Mouse (Mus musculus): ENCODE data around the gene Vamp1. TPM values are rescaled to one million over a fixed set of nuclear protein-coding genes. Genes with fewer than 3 reads are reported as not detected.
"Not testable (repeated sequence)": the region's sequence is repeated elsewhere in the genome, so short reads cannot be mapped to it uniquely, and the experiment has no call there.

Vamp1 gene
- total RNA-seq, 2 experiments from 2014 or later: 5.0 to 6.5 TPM

DNA sequence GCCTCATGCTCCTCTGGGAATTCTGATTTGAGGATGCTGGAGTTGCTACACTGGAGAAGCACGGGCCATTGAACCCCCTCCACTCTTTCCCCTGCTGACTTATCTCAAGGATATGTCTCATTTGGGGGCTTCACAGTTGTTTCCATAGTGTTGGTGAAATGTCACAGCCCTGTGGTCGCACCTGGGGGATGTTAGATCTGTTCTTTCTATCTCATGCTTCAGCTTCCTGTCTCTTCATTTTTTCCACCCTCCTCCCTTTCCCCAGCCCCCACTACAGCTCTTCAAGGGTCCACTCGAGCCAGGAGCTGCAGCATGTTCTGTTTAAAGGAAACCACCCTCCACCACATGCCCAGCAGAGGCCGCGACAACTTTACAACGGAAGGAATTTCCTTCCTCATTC is 23.0 kb downstream of the Vamp1 start:
- DNase-seq: no peak
- intact Hi-C loops (cut with DNase I): no loop called here

DNA sequence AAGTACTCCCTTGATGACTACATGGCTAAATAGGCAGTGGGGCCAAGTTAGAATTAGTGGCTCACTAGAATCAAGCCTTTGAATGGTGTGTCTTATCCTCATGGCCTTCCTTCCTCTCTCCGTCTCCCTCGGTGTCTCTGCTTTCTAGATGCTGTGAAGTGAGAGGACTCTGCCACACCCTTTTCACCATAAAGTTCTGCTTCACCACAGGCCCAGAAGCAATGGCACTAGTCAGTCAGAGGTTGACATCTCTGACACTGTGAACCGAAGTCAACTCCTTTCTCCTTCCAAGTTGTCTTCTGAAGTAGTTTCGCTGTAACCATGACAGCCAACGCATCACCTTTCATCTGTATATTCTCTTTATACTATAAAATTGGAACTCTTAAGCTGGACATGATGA is 24.2 kb downstream of the Vamp1 start:
- no peak for DNase-seq
- intact Hi-C loops (cut with DNase I): no loop called here

DNA sequence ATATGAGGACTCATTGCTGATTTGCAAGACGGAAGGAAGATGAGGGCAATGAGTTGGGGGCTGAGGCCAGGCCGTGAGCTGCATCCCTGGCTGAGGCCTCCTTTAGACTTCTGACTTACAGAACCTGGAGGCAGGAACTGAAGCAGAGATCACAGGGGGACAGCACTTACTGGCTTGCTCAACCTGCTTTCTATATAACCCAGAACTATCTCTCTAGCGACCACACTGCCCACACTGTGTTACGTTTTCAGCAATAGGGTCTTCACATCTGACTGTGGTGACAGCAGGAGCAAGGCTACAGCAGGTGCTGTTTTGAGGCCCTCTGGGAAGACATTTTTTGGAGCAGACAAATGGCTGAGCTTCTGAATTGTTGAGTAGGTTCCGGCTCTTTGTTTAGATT is 25.3 kb downstream of the Vamp1 start:
- no peak for DNase-seq
- intact Hi-C loops (cut with DNase I): no loop called here

DNA sequence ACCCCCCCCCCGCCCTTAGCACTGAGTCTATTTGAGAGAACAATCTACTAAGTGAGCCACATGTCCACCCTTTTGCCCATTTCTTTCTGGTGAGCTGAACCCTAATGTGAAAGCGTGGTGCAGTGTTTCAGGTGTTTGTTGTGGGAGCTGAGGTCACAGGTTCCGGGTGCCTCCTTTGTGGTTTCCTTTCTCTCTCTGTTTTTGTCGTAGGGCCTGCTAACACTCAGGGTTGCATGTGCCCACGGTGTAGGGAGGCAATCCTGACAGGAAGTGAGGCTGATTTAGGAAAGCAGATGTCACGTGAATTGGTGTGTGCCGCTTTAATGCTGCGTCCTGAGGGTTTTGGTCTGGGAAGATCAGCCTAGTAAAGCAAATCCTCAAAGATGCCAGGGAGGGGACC is 26.2 kb downstream of the Vamp1 start:
- no peak for DNase-seq
- intact Hi-C loops (cut with DNase I): no loop called here

DNA sequence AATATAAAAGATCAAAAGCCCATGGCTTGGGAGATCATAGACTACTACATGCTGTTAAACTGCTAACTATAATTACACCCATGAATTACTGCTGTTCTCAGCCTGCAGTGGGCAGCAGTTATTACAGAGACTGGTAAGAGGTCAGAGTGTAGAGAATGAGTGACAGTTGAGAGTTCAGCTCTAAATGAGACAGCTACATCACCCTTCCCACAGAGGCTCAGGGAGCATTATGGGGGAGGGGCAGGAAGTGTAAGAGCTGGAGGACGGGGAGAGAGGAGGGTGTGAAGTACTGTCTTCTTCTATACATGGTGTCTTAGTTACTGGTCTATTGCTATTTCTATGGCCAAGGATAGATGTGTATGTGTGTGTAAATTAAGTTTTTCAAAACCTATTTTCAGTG is 29.2 kb downstream of the Vamp1 start:
- intact Hi-C loops (cut with DNase I): no loop called here
- DNase-seq: no peak

DNA sequence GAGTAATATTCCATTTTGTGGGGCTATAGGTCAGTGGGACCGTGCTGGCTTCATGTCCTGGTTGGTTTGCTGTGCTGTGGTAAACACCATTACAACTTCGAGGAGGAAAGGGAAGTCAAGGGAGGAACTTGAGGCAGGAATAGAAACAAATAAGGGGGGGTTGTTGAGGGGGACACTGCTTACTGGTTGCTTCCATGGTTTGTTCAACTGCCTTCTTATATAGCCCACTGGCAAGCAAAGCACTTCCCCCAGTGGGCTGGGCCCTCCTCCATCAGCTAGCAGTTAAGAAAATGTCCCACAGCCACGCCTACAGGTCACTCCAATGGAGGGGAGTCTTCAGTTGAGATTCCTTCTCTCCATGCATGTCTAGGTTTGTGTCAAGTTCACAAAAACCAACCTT is 36.9 kb downstream of the Vamp1 start:
- DNase-seq: no peak
- intact Hi-C loops (cut with DNase I): no loop called here

DNA sequence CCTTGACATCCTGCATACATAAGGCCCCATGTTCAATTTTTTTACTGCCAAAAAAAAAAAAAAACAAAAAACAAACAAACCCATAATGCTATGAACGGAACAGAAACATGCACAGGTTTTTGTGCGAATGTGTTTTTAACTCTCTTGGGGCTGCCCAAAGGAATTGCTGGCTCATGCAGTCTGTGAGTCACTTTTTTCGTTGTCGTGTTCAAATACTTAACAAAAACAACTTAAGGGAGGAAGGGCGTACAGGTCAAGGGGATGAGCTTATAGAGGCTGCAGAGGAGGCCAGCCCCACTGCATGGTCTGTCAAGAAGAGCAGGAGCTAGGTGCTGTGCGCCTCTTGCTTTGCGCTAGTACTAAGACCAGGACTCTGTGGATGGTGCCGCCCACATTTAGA is 37.4 kb downstream of the Vamp1 start:
- intact Hi-C loops (cut with DNase I): no loop called here
- DNase-seq: no peak

DNA sequence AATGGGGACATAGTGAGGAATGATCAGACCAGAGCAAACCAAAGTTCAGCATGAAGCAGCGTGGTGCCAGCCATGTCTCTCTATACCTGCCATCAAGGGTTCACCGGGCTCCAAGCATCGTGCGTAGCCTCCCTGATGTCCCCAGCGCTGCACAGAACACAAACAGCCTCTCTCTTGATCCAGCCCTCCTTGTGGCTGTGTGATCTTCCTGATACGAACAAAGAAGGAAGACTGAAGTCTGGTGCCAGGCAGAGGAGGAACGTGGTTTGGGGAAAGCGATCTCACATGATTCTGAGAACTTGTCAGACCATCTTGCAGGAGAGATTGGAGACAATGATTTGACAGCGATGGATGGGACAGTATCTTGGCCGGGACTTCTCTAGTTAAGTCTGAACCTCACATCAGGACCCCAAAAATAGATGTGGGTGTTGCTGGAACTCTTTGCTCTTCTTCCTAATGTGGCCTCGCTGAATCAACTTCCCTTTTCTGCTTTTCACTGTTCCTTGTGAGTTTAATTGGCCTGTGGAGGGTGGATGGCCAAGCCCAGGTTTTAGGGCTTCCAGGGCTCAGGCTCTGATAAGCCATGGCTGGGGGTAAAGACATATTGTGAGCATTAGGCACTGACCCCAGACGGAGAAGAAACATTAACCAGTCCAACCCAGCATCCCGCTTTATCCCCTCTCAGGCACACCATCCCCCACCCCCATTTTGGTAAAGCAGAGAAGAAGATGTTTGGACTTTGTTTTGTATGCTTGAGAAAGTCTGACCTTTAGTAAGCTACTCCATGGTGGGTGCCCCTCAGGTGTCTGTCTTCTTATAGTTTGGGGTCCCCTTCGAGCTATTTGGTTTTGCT is 38.7 kb downstream of the Vamp1 start:
- DNase-seq: no peak
- intact Hi-C loops (cut with DNase I): no loop called here

DNA sequence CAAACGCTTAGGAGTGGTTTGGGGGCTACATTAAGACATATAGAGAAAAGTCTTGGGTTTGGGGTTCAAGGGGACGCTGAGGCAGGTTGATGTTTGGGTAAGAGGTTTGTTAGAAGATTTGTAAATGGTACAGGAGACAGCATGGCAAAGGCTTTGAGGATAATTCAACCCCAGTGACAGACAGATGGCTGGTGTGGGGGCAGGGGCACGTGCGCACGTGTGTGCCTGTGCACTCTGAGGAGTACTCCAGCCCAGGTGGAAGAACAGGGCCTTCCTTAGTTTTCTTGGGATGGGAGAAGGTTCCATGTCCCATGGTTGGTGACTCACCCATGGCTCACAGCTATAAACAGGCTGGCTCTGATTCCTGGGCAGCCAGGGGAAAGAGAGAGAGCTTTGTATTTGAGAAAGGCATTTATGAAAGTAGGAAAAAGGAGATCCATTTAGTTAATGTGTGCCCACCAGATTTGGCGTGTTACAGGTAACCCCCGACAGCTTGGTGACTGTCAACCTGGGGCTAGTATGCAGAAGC is 40.2 kb downstream of the Vamp1 start:
- no peak for DNase-seq
- intact Hi-C loops (cut with DNase I): no loop called here

DNA sequence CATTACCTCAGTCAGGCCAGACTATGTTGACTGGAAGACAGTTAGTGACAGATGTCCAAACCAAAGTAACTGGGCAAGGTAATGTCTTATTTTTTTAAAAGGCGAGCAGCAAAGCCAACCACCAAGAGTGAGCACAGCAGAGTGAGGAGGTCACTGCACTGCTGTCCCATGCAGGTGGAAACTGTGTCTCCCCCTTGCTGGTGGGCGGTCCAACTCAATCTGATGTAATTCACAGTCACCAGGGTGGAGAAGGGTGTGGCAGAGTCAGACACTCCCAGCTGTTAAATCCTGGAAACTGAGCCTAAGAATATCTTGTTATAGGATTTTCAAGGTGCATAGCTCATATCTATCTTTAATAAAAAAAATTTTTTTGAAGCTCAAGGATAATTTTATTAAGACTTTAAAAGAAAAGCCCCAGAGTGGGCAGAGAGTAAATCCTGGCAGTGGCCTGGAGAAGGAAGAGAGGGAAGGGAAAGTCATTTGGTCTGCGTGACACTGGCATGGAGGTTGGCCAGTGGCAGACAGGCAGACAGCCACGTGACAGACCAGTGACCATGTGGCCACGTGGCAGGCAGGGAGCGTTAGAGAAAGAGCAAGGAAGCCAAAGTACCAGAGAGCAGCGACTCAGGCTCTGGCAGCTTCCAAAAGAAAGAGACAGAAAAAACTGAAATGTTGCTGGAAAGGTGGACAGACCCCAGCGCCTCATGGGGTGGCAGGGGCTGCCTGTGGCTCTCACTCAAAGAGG is 41.0 kb downstream of the Vamp1 start:
- DNase-seq: peak; percentile 36 to 45
- intact Hi-C loops (cut with DNase I): no loop called here

DNA sequence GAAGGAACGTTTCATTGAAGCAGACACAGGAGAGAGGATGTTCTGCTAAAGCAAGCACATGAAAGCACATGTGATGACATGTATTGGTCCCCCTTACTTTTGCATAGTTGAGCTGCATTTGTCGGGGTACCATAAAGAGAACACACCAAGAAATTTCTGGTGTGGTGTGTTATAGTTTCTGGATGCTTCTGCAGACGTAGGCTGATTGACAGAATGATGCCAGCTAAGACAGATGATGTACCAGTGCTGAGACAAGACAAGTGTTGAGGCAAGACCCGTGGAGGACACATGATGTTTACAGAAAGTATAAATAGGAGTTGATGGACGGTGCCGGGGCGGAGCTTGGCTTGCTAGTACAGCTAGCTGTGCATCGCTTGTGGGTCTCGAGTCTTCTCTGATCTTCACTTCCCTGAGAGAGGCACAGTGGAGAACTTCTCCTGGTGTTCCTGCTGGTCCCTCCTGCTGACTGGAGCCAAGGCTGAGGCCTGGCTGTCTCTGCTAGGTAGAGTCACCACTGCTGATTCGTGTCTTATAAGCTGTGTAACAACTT is 44.7 kb downstream of the Vamp1 start:
- DNase-seq: no peak
- intact Hi-C loops (cut with DNase I): no loop called here

DNA sequence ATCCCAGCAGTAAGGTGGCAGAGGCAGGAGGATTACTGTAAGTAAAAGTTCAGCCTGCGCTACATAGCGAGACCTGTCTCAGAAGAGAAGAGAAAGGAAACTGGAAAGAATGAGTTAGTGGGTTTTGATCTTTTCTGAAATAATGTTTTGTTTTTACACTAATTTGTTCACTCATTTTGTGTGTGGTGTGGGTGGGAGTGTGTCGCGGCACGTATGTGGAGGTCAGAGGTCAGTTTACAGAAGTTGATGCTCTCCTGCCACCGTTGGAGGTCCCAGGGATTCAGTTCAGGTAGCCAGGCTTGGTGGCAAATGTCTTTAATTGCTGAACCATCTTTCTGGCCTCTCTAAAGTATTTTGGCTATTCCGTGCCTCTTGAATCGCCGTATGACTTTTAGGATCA is 48.9 kb downstream of the Vamp1 start:
- no peak for DNase-seq

DNA sequence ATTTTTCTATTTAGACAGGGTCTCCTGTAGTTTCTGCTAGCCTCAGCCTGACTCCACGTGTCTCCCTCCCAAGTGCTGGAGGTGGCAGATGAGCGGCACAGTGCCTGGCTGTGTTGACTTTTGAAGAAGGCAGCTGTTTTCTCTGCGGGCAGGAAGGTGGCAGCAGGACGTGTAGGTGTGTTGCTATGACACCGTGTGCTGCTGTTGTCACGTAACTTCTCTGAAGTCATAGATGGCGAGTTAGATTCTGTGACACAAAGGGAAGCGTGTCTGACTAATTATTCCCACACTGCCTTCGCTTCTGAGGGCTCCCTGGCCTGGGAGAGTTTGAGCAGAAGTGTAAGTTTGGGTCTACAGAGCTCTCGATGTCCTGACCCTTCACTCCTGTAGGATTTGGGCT is 49.9 kb downstream of the Vamp1 start:
- DNase-seq: no peak
- intact Hi-C loops (cut with DNase I): no loop called here

More for the DNA sequence above, 48.9 kb downstream of the Vamp1 start:
- intact Hi-C loops (cut with DNase I): no loop called here

DNA sequence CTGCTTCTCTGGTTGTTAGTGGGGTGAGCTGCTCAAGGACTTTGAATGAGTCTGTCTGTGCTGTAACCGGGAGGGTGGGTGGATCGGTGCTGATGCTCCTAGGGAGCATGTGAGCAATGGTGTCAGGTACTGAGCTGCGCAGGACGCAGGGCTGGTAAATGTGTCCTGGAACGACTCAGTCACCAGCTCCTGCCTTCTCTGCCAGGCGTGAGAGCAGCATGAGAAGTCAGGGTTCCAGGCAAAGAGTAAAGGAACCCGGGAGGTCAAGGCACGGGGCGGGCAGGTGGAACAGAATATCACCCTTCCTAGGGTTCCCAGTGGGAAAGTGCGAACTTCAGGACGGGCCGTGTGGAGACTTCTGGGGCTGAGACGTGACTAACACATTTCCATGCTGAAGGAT is 50.7 kb downstream of the Vamp1 start:
- intact Hi-C loops (cut with DNase I): no loop called here

DNA sequence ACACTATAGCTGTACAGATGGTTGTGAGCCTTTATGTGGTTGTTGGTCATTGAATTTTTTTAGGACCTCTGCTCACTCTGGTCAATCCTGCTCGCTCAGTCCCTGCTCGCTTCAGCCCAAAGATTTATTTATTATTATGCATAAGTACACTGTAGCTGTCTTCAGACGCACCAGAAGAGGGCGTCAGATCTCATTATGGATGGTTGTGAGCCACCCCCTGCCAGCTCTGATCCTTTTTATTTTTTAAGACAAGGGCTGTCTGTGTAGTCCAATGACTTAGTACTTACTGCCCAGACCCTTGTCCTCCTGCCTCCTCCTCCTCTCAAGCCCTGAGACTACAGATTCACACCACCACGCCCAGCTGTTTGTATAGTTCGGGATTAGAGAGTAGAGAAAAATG is 51.2 kb downstream of the Vamp1 start:
- intact Hi-C loops (cut with DNase I); DNase-seq: not testable (repeated sequence)

More for the DNA sequence above, 50.7 kb downstream of the Vamp1 start:
- DNase-seq: no peak

DNA sequence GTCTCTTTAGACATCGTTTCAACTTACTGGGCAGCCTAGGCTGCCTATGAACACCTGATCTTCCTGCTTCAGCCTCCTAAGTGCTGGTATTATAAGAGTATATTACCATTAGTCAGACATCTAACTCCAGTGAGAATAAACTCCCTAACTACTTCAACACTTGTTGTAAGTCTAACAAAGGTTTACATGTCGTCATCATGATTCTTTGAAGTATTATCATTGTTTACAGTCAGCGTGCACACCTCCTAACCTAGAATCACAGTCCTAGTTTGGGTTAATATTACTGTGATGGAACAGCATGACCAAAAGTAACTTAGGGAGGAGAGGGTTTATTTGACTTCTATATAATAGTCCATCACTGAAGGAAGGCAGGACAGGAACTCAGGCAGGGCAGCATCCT is 52.1 kb downstream of the Vamp1 start:
- DNase-seq: no peak
- intact Hi-C loops (cut with DNase I): no loop called here

DNA sequence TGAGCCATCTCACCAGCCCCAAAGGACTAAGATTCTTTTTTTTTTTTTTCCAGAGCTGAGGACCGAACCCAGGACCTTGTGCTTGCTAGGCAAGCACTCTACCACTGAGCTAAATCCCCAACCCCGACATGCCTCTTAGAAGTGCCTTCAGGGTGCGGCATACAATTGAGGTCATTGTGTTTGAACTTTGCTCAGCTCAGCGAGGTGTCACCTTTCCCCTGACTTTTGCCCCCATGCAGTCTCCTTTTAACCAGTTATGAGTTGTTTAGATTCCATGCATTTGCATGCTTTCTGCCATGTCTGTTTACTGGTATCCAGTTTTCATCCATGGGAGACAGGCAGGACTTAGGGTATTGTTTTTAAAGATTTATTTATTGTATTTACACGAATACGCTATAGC is 53.4 kb downstream of the Vamp1 start:
- no peak for DNase-seq
- intact Hi-C loops (cut with DNase I): no loop called here

DNA sequence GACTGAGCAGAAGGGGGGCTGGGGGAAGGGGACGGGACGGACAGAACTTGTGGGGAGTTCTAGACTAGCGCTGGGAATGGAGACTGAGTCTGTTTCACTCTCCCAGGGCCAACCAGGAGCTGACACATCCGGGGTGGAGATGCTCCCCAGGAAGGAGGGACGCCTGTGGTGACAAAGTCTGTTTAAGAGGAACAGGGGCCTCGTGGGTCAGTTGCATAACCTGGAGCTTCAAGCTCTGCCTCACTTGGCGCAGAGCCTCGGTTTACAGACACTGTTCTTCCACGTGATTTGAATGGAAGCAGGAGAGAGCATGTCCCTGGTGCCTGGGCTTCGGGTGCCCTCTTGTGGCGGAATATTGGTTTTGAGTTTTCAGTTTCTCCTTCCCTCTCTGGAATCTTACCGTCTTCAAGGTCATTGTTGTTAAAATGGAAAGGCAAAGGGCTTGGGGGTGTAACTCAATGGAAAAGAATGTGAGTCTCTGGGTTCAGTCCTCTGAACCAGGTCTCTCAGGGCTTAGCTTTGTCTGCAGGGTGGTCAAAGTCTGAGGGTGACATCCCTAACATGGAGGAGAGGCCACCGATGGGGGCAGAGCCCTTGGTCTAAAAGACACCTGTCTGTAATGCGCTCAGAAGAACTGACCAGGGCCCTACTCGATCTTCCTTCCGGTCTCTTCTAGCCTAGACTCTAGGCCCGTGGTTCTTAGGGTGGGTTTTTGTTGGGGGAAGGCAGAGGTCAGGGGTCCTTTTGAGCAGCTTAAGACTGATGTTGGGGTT is 56.3 kb downstream of the Vamp1 start:
- DNase-seq: peak; percentile 90 to 91
- intact Hi-C loops (cut with DNase I): loop anchor here (1.0 to 5.0 kb wide), 5 partner anchors 52 to 331 kb away; partner anchors contain the start of gene Iffo1

DNA sequence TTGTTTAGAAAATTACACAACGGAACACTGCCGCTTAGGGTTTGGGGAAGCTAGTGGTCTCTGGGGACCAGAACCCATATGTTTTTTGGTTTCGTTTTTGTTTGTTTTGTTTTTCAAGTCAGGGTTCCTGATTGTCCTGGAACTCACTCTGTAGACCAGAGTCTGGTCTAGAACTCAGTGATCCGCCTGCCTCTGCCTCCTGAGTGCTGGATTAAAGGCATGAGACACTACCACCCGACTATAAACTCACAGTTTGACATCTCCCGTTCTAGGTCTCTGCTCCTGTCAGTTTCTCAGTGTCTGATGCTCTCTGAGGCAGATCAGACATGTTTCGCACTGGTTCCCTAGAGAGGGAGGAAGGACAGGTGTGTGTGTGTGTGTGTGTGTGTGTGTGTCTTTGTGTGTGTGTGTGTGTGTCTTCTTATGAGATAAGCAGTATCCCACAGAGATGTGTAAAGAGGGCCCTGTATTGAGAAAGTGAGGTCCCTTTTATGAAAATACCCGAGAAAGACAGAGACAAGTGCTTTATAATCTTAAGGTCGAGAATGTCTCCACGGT is 57.0 kb downstream of the Vamp1 start:
- intact Hi-C loops (cut with DNase I): loop anchor here (5.0 kb wide), 3 partner anchors 110 to 330 kb away; partner anchors contain the start of gene Iffo1
- no peak for DNase-seq

All from heart, postnatal 36 days (tissue).